Mouse (Mus musculus) MEL (cell line): ENCODE results near the gene Piezo1. TPM values are rescaled to one million over a fixed set of nuclear protein-coding genes. Genes with fewer than 3 reads are reported as not detected.
A peak's percentile ranks its signal among the peaks of the same experiment; 100 is the strongest.

ENCODE experiments used
- DNase-seq: peaks from one replicate; pipeline ENCODE4 v3.0.0; 2011; ENCODE audit warnings: low read depth, low spot score
- H3K27ac ChIP-seq: 2 replicates; pipeline ENCODE4 v1.5.1; 2012; ENCODE audit warnings: low read depth, mild to moderate bottlenecking, control low read depth, low read length, moderate library complexity; ENCODE audit not compliant: control insufficient read depth
- H3K27me3 ChIP-seq, 2 experiments: fragments of 150-350 bp in 1 of 2; sonication (generic) in 1 of 2; 2 replicates each; pipeline ENCODE4 v1.6.1; 2012; ENCODE audit warnings: low read length in 2 of 2, mild to moderate bottlenecking in 2 of 2, improper control_type of control experiment in 1 of 2, moderate library complexity in 1 of 2; ENCODE audit not compliant: insufficient read depth in 2 of 2, control insufficient read depth in 1 of 2
- H3K36me3 ChIP-seq, 2 experiments: 2 replicates each; pipeline ENCODE4 v1.6.1; 2012 to 2014; ENCODE audit warnings: low read length in 2 of 2, improper control_type of control experiment in 1 of 2, inconsistent platforms in 1 of 2, mild to moderate bottlenecking in 1 of 2; ENCODE audit not compliant: insufficient read depth in 2 of 2, control insufficient read depth in 1 of 2
- H3K4me1 ChIP-seq, 2 experiments: fragments of 150-350 bp in 1 of 2; sonication (generic) in 1 of 2; 2 replicates each; pipeline ENCODE4 v1.6.1; 2012; ENCODE audit warnings: low read length in 2 of 2, improper control_type of control experiment in 1 of 2, mild to moderate bottlenecking in 1 of 2; ENCODE audit not compliant: insufficient read depth in 2 of 2, control insufficient read depth in 1 of 2
- H3K4me3 ChIP-seq, 2 experiments: fragments of 150-350 bp in 1 of 2; sonication (generic) in 1 of 2; 2 replicates each; pipeline ENCODE4 v1.5.1; 2012; ENCODE audit warnings: low read depth in 2 of 2, low read length in 2 of 2, mild to moderate bottlenecking in 2 of 2, moderate library complexity in 2 of 2, control low read depth in 1 of 2, improper control_type of control experiment in 1 of 2; ENCODE audit not compliant: control insufficient read depth in 1 of 2, insufficient read depth in 1 of 2
- H3K79me2 ChIP-seq: 2 replicates; pipeline ENCODE4 v1.6.1; 2012; ENCODE audit warnings: mild to moderate bottlenecking, low read length, moderate library complexity; ENCODE audit not compliant: control insufficient read depth, poor library complexity, insufficient read depth
- H3K9ac ChIP-seq: 2 replicates; pipeline ENCODE4 v1.6.1; 2012; ENCODE audit warnings: low read depth, mild to moderate bottlenecking, control low read depth, low read length, moderate library complexity; ENCODE audit not compliant: control insufficient read depth, poor library complexity, severe bottlenecking
- H3K9me3 ChIP-seq: fragments of 150-350 bp; sonication (generic); replicated peaks from 2 replicates; pipeline ENCODE4 v1.6.1; 2012; ENCODE audit warnings: mild to moderate bottlenecking, low read length, improper control_type of control experiment, moderate library complexity; ENCODE audit not compliant: insufficient read depth
- BHLHE40 ChIP-seq: IDR thresholded peaks from 2 replicates; pipeline ENCODE4 v1.6.1; 2012; ENCODE audit warnings: low read depth, mild to moderate bottlenecking, inconsistent platforms, low read length, improper control_type of control experiment, borderline replicate concordance
- CHD1 ChIP-seq: IDR thresholded peaks from 2 replicates; pipeline ENCODE4 v1.6.1; 2012; ENCODE audit warnings: low read depth, mild to moderate bottlenecking, inconsistent platforms, low read length, improper control_type of control experiment
- CHD2 ChIP-seq: IDR thresholded peaks from 2 replicates; pipeline ENCODE4 v1.6.1; 2011; ENCODE audit warnings: low read length, improper control_type of control experiment
- E2F4 ChIP-seq: IDR thresholded peaks from 2 replicates; pipeline ENCODE4 v1.6.1; 2011; ENCODE audit warnings: low read depth, low read length, improper control_type of control experiment, borderline replicate concordance
- ELF1 ChIP-seq: IDR thresholded peaks from 2 replicates; pipeline ENCODE4 v1.6.1; 2014; ENCODE audit warnings: low read depth, mild to moderate bottlenecking, inconsistent platforms, low read length, improper control_type of control experiment, moderate library complexity
- EP300 ChIP-seq, 2 experiments: IDR thresholded peaks; 2 replicates each; pipeline ENCODE4 v1.6.1; 2011; ENCODE audit warnings: improper control_type of control experiment in 2 of 2, low read length in 2 of 2, low read depth in 1 of 2, mild to moderate bottlenecking in 1 of 2
- ETS1 ChIP-seq: IDR thresholded peaks from 2 replicates; pipeline ENCODE4 v1.6.1; 2012; ENCODE audit warnings: low read depth, mild to moderate bottlenecking, inconsistent platforms, low read length, improper control_type of control experiment, moderate library complexity
- GABPA ChIP-seq: IDR thresholded peaks from 2 replicates; pipeline ENCODE4 v1.6.1; 2012; ENCODE audit warnings: low read depth, mild to moderate bottlenecking, inconsistent platforms, low read length, improper control_type of control experiment, moderate library complexity
- GATA1 ChIP-seq: IDR thresholded peaks from 2 replicates; pipeline ENCODE4 v1.6.1; 2011; ENCODE audit warnings: low read depth, low read length, improper control_type of control experiment
- HCFC1 ChIP-seq: IDR thresholded peaks from 2 replicates; pipeline ENCODE4 v1.6.1; 2012; ENCODE audit warnings: low read depth, mild to moderate bottlenecking, inconsistent platforms, low read length, improper control_type of control experiment, moderate library complexity
- JUND ChIP-seq: IDR thresholded peaks from 2 replicates; pipeline ENCODE4 v1.6.1; 2011; ENCODE audit warnings: low read depth, mild to moderate bottlenecking, improper control_type of control experiment, low read length
- KAT2A ChIP-seq: conservative IDR thresholded peaks from 2 replicates; pipeline ENCODE4 v1.6.1; 2012; ENCODE audit warnings: low read depth, low read length, improper control_type of control experiment, inconsistent platforms
- MAFK ChIP-seq: IDR thresholded peaks from 2 replicates; pipeline ENCODE4 v1.6.1; 2011; ENCODE audit warnings: low read depth, mild to moderate bottlenecking, low read length, improper control_type of control experiment, borderline replicate concordance
- MAZ ChIP-seq: IDR thresholded peaks from 2 replicates; pipeline ENCODE4 v1.6.1; 2012; ENCODE audit warnings: low read depth, mild to moderate bottlenecking, inconsistent platforms, low read length, improper control_type of control experiment
- MEF2A ChIP-seq: IDR thresholded peaks from 2 replicates; pipeline ENCODE4 v1.6.1; 2014; ENCODE audit warnings: low read depth, mild to moderate bottlenecking, inconsistent platforms, low read length, improper control_type of control experiment; ENCODE audit not compliant: poor library complexity, insufficient replicate concordance, severe bottlenecking; ENCODE audit errors: extremely low read depth
- MXI1 ChIP-seq: IDR thresholded peaks from 2 replicates; pipeline ENCODE4 v1.6.1; 2011; ENCODE audit warnings: mild to moderate bottlenecking, low read depth, low read length, improper control_type of control experiment
- MYB ChIP-seq: IDR thresholded peaks from 2 replicates; pipeline ENCODE4 v1.6.1; 2011; ENCODE audit warnings: mild to moderate bottlenecking, low read depth, low read length, improper control_type of control experiment
- MYC ChIP-seq: IDR thresholded peaks from 2 replicates; pipeline ENCODE4 v1.6.1; 2011; ENCODE audit warnings: low read depth, mild to moderate bottlenecking, low read length, improper control_type of control experiment, moderate library complexity
- NELFE ChIP-seq: IDR thresholded peaks from 2 replicates; pipeline ENCODE4 v1.6.1; 2011; ENCODE audit warnings: low read depth, low read length, improper control_type of control experiment
- NRF1 ChIP-seq: IDR thresholded peaks from 2 replicates; pipeline ENCODE4 v1.6.1; 2014; ENCODE audit warnings: low read depth, mild to moderate bottlenecking, inconsistent platforms, low read length, improper control_type of control experiment, moderate library complexity; ENCODE audit not compliant: poor library complexity, insufficient read depth, severe bottlenecking
- POLR2A ChIP-seq, 2 experiments: IDR thresholded peaks; 2 replicates each; pipeline ENCODE4 v1.6.1; 2011 to 2012; ENCODE audit warnings: low read length in 2 of 2, mild to moderate bottlenecking in 2 of 2, control low read depth in 1 of 2, improper control_type of control experiment in 1 of 2, low read depth in 1 of 2, moderate library complexity in 1 of 2; ENCODE audit not compliant: control insufficient read depth in 1 of 2, insufficient read depth in 1 of 2, poor library complexity in 1 of 2
- POLR2AphosphoS2 ChIP-seq: IDR thresholded peaks from 2 replicates; pipeline ENCODE4 v1.6.1; 2011; ENCODE audit warnings: low read length, improper control_type of control experiment
- RAD21 ChIP-seq: IDR thresholded peaks from 2 replicates; pipeline ENCODE4 v1.6.1; 2011; ENCODE audit warnings: mild to moderate bottlenecking, low read depth, low read length, improper control_type of control experiment
- RCOR1 ChIP-seq: IDR thresholded peaks from 2 replicates; pipeline ENCODE4 v1.6.1; 2012; ENCODE audit warnings: low read depth, mild to moderate bottlenecking, inconsistent platforms, low read length, improper control_type of control experiment
- SIN3A ChIP-seq: IDR thresholded peaks from 2 replicates; pipeline ENCODE4 v1.6.1; 2012; ENCODE audit warnings: low read length, improper control_type of control experiment, inconsistent platforms
- SMC3 ChIP-seq: IDR thresholded peaks from 2 replicates; pipeline ENCODE4 v1.6.1; 2011; ENCODE audit warnings: low read depth, low read length, improper control_type of control experiment
- TAL1 ChIP-seq: IDR thresholded peaks from 2 replicates; pipeline ENCODE4 v1.6.1; 2012; ENCODE audit warnings: mild to moderate bottlenecking, inconsistent platforms, low read length, moderate library complexity, mixed read lengths
- TBP ChIP-seq: IDR thresholded peaks from 2 replicates; pipeline ENCODE4 v1.8.0; 2011; ENCODE audit warnings: low read depth, low read length, improper control_type of control experiment
- TCF12 ChIP-seq: IDR thresholded peaks from 2 replicates; pipeline ENCODE4 v1.6.1; 2014; ENCODE audit warnings: low read depth, mild to moderate bottlenecking, inconsistent platforms, low read length, improper control_type of control experiment, moderate library complexity
- UBTF ChIP-seq: IDR thresholded peaks from 2 replicates; pipeline ENCODE4 v1.6.1; 2012; ENCODE audit warnings: low read depth, mild to moderate bottlenecking, inconsistent platforms, low read length, improper control_type of control experiment, moderate library complexity, borderline replicate concordance; ENCODE audit not compliant: insufficient read depth
- USF1 ChIP-seq: IDR thresholded peaks from 2 replicates; pipeline ENCODE4 v1.6.1; 2014; ENCODE audit warnings: low read depth, mild to moderate bottlenecking, inconsistent platforms, low read length, improper control_type of control experiment, moderate library complexity
- USF2 ChIP-seq, 2 experiments: IDR thresholded peaks; 2 replicates each; pipeline ENCODE4 v1.6.1; 2011 to 2012; ENCODE audit warnings: improper control_type of control experiment in 2 of 2, low read length in 2 of 2, borderline replicate concordance in 1 of 2, inconsistent platforms in 1 of 2, low read depth in 1 of 2, mild to moderate bottlenecking in 1 of 2; ENCODE audit not compliant: insufficient read depth in 1 of 2
- ZC3H11A ChIP-seq: IDR thresholded peaks from 2 replicates; pipeline ENCODE4 v1.6.1; 2012; ENCODE audit warnings: low read depth, mild to moderate bottlenecking, inconsistent platforms, low read length, improper control_type of control experiment
- ZKSCAN1 ChIP-seq: IDR thresholded peaks from 2 replicates; pipeline ENCODE4 v1.6.1; 2012; ENCODE audit warnings: low read depth, mild to moderate bottlenecking, inconsistent platforms, low read length, improper control_type of control experiment, moderate library complexity
- ZMIZ1 ChIP-seq: IDR thresholded peaks from 2 replicates; pipeline ENCODE4 v1.6.1; 2012; ENCODE audit warnings: low read depth, mild to moderate bottlenecking, inconsistent platforms, low read length, improper control_type of control experiment, moderate library complexity
- polyA plus RNA-seq, 2 experiments: library from polyadenylated mRNA; stranded (reverse) in 1 of 2; unstranded in 1 of 2; fragments of >175 nt in 1 of 2; fragments of >200 nt in 1 of 2; gene quantifications; 2 replicates each; pipeline versions ENCODE4 v1.2.1 to v1.2.4; 2012; ENCODE audit warnings: low replicate concordance in 2 of 2, low read depth in 1 of 2; ENCODE audit not compliant: insufficient read length in 2 of 2, insufficient read depth in 1 of 2, missing spikeins in 1 of 2
- total RNA-seq: library from RNA; depleted of rRNA; stranded (reverse); fragments of 300-350 nt; gene quantifications from 2 replicates; pipeline ENCODE4 v1.2.3, GENCODE M21; 2012

The Piezo1 gene
- total and polyA plus RNA-seq, 3 experiments = 35.1 to 223 (median 144) TPM

DNA sequence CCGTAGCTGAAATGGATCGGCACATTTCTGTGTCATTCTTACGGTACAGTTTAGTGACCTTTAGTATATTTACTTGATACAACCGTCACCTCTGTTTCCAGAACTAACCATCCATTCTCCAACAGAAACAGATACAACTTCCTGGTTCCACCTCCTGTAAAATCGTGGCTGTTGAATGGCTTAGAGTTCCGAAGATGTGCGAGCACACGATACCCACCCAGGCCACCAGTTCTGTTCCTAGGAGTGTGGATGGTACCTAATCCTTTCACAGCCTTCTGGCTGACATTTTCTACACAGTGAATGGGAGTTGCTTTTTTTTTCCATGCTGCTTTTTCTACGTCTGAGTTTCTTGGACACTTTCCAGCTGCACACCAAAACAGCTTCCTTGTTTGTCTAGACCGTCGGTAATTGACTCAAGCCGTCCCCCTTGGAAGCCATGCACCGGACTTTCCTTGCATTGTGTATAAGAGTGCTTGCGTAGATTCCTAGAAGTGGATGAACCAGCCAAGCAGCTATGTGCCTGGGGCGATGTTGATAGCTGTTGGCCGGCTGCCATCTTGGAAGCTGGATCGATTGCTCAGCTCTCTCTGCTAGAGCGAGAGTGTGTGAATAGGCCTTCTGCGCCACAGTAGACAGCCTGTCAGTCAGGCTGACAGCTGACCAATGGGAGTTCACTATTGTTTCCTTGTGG, 106.9 kb downstream of the Piezo1 start:
- H3K4me1 ChIP-seq = peaks cover 0 to 3% of the 10 kb centered on the region in 2 experiments; a peak in 1 of 4 replicates
- H3K4me3 ChIP-seq = peak overlapping the region; percentile 75 to 76
- H3K9me3 ChIP-seq = no peaks in the 10 kb centered on the region
- no peaks in the 10 kb centered on the region for H3K36me3 ChIP-seq
- no peaks in the 10 kb centered on the region for H3K27me3 ChIP-seq
- DNase-seq = peak; percentile 92
- 0 out of 2 replicates have a peak, but pooled peaks cover 3% of the 10 kb centered on the region for H3K79me2 ChIP-seq
- peak overlapping the region; percentile 76 for H3K9ac ChIP-seq
- H3K27ac ChIP-seq = peak overlapping the region; percentile 74
- TF ChIP-seq E2F4 (no peak), MYC (0 out of 2 replicates have a peak, but pooled peaks have one; percentile 47), NRF1 (0 out of 2 replicates have a peak, but pooled peaks have one; percentile 20), MYB (no peak), BHLHE40 (no peak), POLR2AphosphoS2 (no peak), SMC3 (no peak; the same call in 1 of the 2 replicates), NELFE (no peak), GATA1 (no peak; the same call in 1 of the 2 replicates), KAT2A (no peak), TCF12 (0 out of 2 replicates have a peak, but pooled peaks have one; percentile 26), TBP (0 out of 2 replicates have a peak, but pooled peaks have one; percentile 25), GABPA (no peak), RCOR1 (peak; percentile 22; the same call in 1 of the 2 replicates), MEF2A (no peak), RAD21 (no peak; the same call in 1 of the 2 replicates), UBTF (no peak), ZC3H11A (no peak), EP300 (IDR thresholded peaks at IDR 0.05; ENCODE audit: low read depth in 1 of 2, low read length in 2 of 2) (peak in 1 of 2 experiments; percentile 53; a peak in 3 of 4 replicates), USF2 (IDR thresholded peaks at IDR 0.05; ENCODE audit: borderline replicate concordance in 1 of 2, insufficient read depth in 1 of 2, low read depth in 1 of 2, low read length in 2 of 2) (no peak), CHD1 (0 out of 2 replicates have a peak, but pooled peaks have one; percentile 28), ZMIZ1 (no peak), CHD2 (no peak), TAL1 (peak; percentile 68), ELF1 (0 out of 2 replicates have a peak, but pooled peaks have one; percentile 24), MAFK (no peak), ZKSCAN1 (no peak), SIN3A (peak; percentile 83), HCFC1 (peak; percentile 71), MAZ (0 out of 2 replicates have a peak, but pooled peaks have one; percentile 42), USF1 (no peak), ETS1 (peak; percentile 29; the same call in 1 of the 2 replicates), JUND (no peak), MXI1 (peak; percentile 82), POLR2A (IDR thresholded peaks at IDR 0.05; ENCODE audit: control insufficient read depth in 1 of 2, insufficient read depth in 1 of 2, low read depth in 1 of 2, low read length in 2 of 2, poor library complexity in 1 of 2) (no peak; a peak in 1 of 4 replicates)
